Mouse (Mus musculus) hindbrain, embryonic 16.5 days (tissue): ENCODE data around the gene Arid4a. TPM values are rescaled to one million over a fixed set of nuclear protein-coding genes. Genes with fewer than 3 reads are reported as not detected.
A peak's percentile ranks its signal among the peaks of the same experiment; 100 is the strongest.
"Not testable (repeated sequence)": the region's sequence is repeated elsewhere in the genome, so short reads cannot be mapped to it uniquely, and the experiment has no call there.

Experiments used
- ATAC-seq: fragments of 200-750 bp; cut with Nextera tagmentation; 2 replicates; pipeline ENCODE4 v1.8.0; 2017; ENCODE audit warnings: moderate TSS enrichment, moderate library complexity
- H3K27ac ChIP-seq: fragments of 300-500 bp; sonication (generic); 2 replicates; pipeline ENCODE4 v1.5.1; 2014; ENCODE audit warnings: low read depth, mild to moderate bottlenecking, control low read depth, low read length, moderate library complexity
- H3K27me3 ChIP-seq: fragments of 300-500 bp; sonication (generic); replicated peaks from 2 replicates; pipeline ENCODE4 v1.6.1; 2014; ENCODE audit warnings: low read length; ENCODE audit not compliant: control insufficient read depth, insufficient read depth
- H3K36me3 ChIP-seq: fragments of 300-500 bp; sonication (generic); 2 replicates; pipeline ENCODE4 v1.6.1; 2014; ENCODE audit warnings: mild to moderate bottlenecking, low read length, moderate library complexity, mixed read lengths; ENCODE audit not compliant: control insufficient read depth, insufficient read depth
- H3K4me1 ChIP-seq: fragments of 300-500 bp; sonication (generic); 2 replicates; pipeline ENCODE4 v1.6.1; 2014; ENCODE audit warnings: low read depth, low read length; ENCODE audit not compliant: control insufficient read depth, insufficient read depth
- H3K4me2 ChIP-seq: fragments of 300-500 bp; sonication (generic); 2 replicates; pipeline ENCODE4 v1.6.1; 2014; ENCODE audit warnings: mild to moderate bottlenecking, low read length, control low read depth, moderate library complexity
- H3K4me3 ChIP-seq: fragments of 300-500 bp; sonication (generic); 2 replicates; pipeline ENCODE4 v1.5.1; 2014; ENCODE audit warnings: mild to moderate bottlenecking, low read length, control low read depth, moderate library complexity
- H3K9ac ChIP-seq: fragments of 300-500 bp; sonication (generic); 2 replicates; pipeline ENCODE4 v1.6.1; 2014; ENCODE audit warnings: low read depth, mild to moderate bottlenecking, control low read depth, low read length, moderate library complexity
- H3K9me3 ChIP-seq: fragments of 300-500 bp; sonication (generic); 2 replicates; pipeline ENCODE4 v1.6.1; 2014; ENCODE audit warnings: mild to moderate bottlenecking, low read length, moderate library complexity; ENCODE audit not compliant: control insufficient read depth
- WGBS: fragments of 180-500 bp; shearing (Covaris S2); extraction: QIAGEN DNeasy Blood & Tissue Kit; methylation state at CpG from one replicate; pipeline ENCODE4 v1.1.7; 2014; 5-methylcytosine and 5-hydroxymethylcytosine counted together
- polyA plus RNA-seq: library from polyadenylated mRNA; unstranded; fragments of >200 nt; fragmentation: Nextera tagmentation; extraction: Ambion mirVana; gene quantifications from 2 replicates; pipeline ENCODE4 v1.2.1, GENCODE M21; 2015

Arid4a gene
- polyA plus RNA-seq, 1 experiment from 2014 or later, result 41.4 TPM

GRCm38 (mm10) chr12:71059741-71060140 lies 44.0 kb downstream of the Arid4a start:
- no peak overlapping the region for H3K9ac ChIP-seq
- H3K27ac ChIP-seq, result no peak overlapping the region
- H3K4me1 ChIP-seq, result no peaks in the 10 kb centered on the region
- H3K9me3 ChIP-seq, result no peaks in the 10 kb centered on the region
- H3K36me3 ChIP-seq, result peaks cover 11% of the 10 kb centered on the region
- 92% methylated on average over 7 of the region's 7 CpGs for WGBS
- H3K4me2 ChIP-seq, result no peak overlapping the region
- no peak for ATAC-seq
- no peak overlapping the region for H3K4me3 ChIP-seq
- no peaks in the 10 kb centered on the region for H3K27me3 ChIP-seq

GRCm38 (mm10) chr12:71069846-71070245 lies 54.1 kb downstream of the Arid4a start:
- Histone ChIP-seq H3K9me3 (no peaks in the 10 kb centered on the region), H3K4me2 (no peak overlapping the region), H3K27ac (no peak overlapping the region), H3K9ac (no peak overlapping the region), H3K4me1 (no peaks in the 10 kb centered on the region), H3K36me3 (peaks cover 52% of the 10 kb centered on the region), H3K4me3 (no peak overlapping the region), H3K27me3 (no peaks in the 10 kb centered on the region)
- ATAC-seq, result no peak
- WGBS, result 95% methylated on average over 17 of the region's 17 CpGs

DNA sequence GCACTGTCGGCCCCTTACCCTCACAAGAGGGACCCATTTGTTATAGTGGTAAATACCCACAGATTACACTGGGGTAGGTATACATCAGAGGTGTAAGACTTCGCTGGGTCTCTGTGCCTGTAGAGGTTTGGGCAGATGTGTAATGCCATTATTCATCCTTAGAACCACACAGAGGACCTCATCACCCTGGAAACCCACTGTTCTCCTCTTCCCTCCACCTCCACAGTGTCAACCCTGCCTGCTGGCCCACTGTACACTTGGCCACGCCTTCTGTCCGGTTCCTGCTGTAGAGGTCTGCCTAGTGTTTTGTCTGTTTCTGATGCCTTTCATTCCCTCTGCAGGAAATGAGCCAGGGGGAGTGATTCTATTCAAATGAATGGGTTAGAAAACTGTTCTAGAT lies 56.3 kb downstream of the Arid4a start:
- Histone ChIP-seq H3K27me3 (no peaks in the 10 kb centered on the region), H3K27ac (no peak overlapping the region), H3K9ac (no peak overlapping the region), H3K4me2 (no peak overlapping the region), H3K4me1 (no peaks in the 10 kb centered on the region), H3K4me3 (no peak overlapping the region), H3K36me3 (peaks cover 65% of the 10 kb centered on the region), H3K9me3 (no peaks in the 10 kb centered on the region)
- 91% methylated on average over 4 of the region's 4 CpGs for WGBS
- no peak for ATAC-seq

- Histone ChIP-seq H3K4me2 (no peak overlapping the region), H3K36me3 (peaks cover 55% of the 10 kb centered on the region), H3K27ac (no peak overlapping the region), H3K27me3 (no peaks in the 10 kb centered on the region), H3K9ac (no peak overlapping the region), H3K9me3 (no peaks in the 10 kb centered on the region), H3K4me3 (no peak overlapping the region), H3K4me1 (no peaks in the 10 kb centered on the region)
- 60% methylated on average over 12 of the region's 12 CpGs for WGBS
- ATAC-seq, result peak; percentile 79; the same call in 1 of the 2 replicates
Measured at GRCm38 (mm10) chr12:71073113-71073730, 57.4 kb downstream of the Arid4a start.

DNA sequence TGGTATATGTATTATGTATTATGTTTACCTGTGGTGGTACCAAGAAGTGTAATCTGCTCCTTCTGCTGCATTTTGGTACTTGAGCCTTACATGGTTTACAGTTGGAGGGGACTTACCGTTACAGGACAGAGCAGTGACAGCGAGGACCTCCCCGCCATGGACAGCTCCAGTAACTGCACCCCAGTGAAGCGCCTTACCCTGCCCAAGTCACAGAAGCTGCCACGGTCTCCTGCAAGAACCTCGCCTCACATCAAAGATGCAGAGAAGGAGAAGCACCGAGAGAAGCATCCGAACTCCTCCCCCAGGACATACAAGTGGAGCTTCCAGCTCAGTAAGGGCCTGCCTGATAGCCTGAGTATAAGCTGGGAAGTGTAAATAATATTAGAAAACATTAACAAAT lies 70.5 kb downstream of the Arid4a start:
- Histone ChIP-seq H3K4me3 (no peak overlapping the region), H3K4me2 (no peak overlapping the region), H3K9ac (no peak overlapping the region), H3K27me3 (no peaks in the 10 kb centered on the region), H3K4me1 (no peaks in the 10 kb centered on the region), H3K27ac (no peak overlapping the region), H3K9me3 (no peaks in the 10 kb centered on the region), H3K36me3 (0 out of 2 replicates have a peak, but pooled peaks cover 2% of the 10 kb centered on the region)
- WGBS, result 95% methylated on average over 8 of the region's 8 CpGs
- ATAC-seq, result no peak

DNA sequence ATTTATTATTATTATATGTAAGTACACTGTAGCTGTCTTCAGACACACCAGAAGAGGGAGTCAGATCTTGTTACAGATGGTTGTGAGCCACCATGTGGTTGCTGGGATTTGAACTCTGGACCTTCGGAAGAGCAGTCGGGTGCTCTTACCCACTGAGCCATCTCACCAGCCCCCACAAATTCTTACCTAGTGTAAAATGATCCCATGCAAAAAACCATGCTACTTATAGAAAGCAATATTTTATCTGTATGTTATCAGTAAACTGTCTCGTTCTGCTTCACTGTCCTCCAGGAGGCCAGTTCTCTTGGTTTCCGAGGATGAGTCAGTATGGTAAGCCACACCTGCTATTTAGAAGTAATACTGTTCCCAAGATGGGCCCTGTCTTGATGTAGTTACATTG lies 88.5 kb downstream of the Arid4a start:
- not testable (repeated sequence) for H3K27ac ChIP-seq, H3K9me3 ChIP-seq, H3K4me3 ChIP-seq, H3K9ac ChIP-seq, H3K4me1 ChIP-seq, H3K36me3 ChIP-seq, H3K27me3 ChIP-seq, ATAC-seq, H3K4me2 ChIP-seq
- 95% methylated on average over 4 of the region's 4 CpGs for WGBS

GRCm38 (mm10) chr12:71107216-71107771 lies 91.5 kb downstream of the Arid4a start:
- Histone ChIP-seq H3K9ac (no peak overlapping the region), H3K4me3 (no peak overlapping the region), H3K9me3 (no peaks in the 10 kb centered on the region), H3K4me1 (no peaks in the 10 kb centered on the region), H3K36me3 (no peaks in the 10 kb centered on the region), H3K27ac (no peak overlapping the region), H3K27me3 (no peaks in the 10 kb centered on the region), H3K4me2 (no peak overlapping the region)
- WGBS, result 80% methylated on average over 6 of the region's 6 CpGs
- no peak for ATAC-seq

DNA sequence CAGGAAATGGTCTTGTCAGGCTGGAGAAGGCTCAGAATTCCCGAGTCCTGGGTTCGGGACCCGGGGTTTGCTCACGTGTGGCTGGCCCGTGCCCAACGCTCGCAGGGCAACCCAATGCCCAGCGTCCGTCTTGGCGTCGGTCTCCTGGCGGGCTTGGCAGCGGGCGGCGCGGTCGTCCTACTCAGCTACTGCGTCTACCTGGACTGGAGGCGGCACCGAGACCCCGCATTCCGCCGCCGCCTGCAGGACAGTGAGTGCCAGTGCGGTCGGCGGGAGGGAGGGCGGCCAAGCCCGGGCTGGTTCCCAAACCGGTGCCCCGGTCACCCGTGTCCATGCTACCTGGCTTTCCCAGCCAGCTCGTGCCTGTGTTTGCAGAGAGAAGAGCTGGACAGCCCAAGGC lies 95.5 kb downstream of the Arid4a start, which contains the start of gene Tomm20l:
TSS of gene Tomm20l (plus strand) at position 98 of the 400 bp plus-strand sequence.
- whole genome bisulfite sequencing, result 8% methylated on average over 28 of the region's 33 CpGs
- no peak for ATAC-seq
- H3K4me1 ChIP-seq, result peaks cover 4% of the 10 kb centered on the region; the same call in 1 of the 2 replicates
- no peak within 1 kb of the TSS for H3K27ac ChIP-seq
- H3K4me2 ChIP-seq, result peak within 1 kb of the TSS; percentile 47
- H3K4me3 ChIP-seq, result peak within 1 kb of the TSS; percentile 5; the same call in 1 of the 2 replicates
- no peak within 1 kb of the TSS for H3K9ac ChIP-seq
- no peaks in the 10 kb centered on the region for H3K9me3 ChIP-seq
- no peaks in the 10 kb centered on the region; the same call in 1 of the 2 replicates for H3K27me3 ChIP-seq
- no peaks in the 10 kb centered on the region for H3K36me3 ChIP-seq

GRCm38 (mm10) chr12:71113074-71113473 lies 97.3 kb downstream of the Arid4a start:
- no peak overlapping the region for H3K9ac ChIP-seq
- H3K9me3 ChIP-seq, result no peaks in the 10 kb centered on the region
- no peaks in the 10 kb centered on the region; the same call in 1 of the 2 replicates for H3K27me3 ChIP-seq
- no peaks in the 10 kb centered on the region for H3K36me3 ChIP-seq
- peaks cover 4% of the 10 kb centered on the region; the same call in 1 of the 2 replicates for H3K4me1 ChIP-seq
- 81% methylated on average over 10 of the region's 10 CpGs for WGBS
- ATAC-seq, result no peak
- no peak overlapping the region for H3K27ac ChIP-seq
- H3K4me2 ChIP-seq, result no peak overlapping the region
- no peak overlapping the region for H3K4me3 ChIP-seq
